Mouse (Mus musculus): ENCODE measurements around the gene Dop1b. TPM values are rescaled to one million over a fixed set of nuclear protein-coding genes. Genes with fewer than 3 reads are reported as not detected.

The Dop1b gene
- polyA plus RNA-seq, 1 experiment from 2014 or later, result 27.8 TPM

Other genes with a start within 250 kb of the Dop1b start
- 10.7 and 11.8 TPM in 2 replicates for gene Setd4, start 107.8 kb upstream of the Dop1b start, polyA plus RNA-seq (2015; fragmentation: Nextera tagmentation; extraction: Ambion mirVana)
- 149 and 167 TPM in 2 replicates for gene Cbr1, start 106.1 kb upstream of the Dop1b start, polyA plus RNA-seq (2015; fragmentation: Nextera tagmentation; extraction: Ambion mirVana)
- gene Gm5678, start 83.8 kb upstream of the Dop1b start, polyA plus RNA-seq (2015; fragmentation: Nextera tagmentation; extraction: Ambion mirVana), result 0.25 and 0.34 TPM in 2 replicates
- gene Cbr3, start 28.7 kb upstream of the Dop1b start, polyA plus RNA-seq (2015; fragmentation: Nextera tagmentation; extraction: Ambion mirVana), result 34.8 and 46.2 TPM in 2 replicates
- 31.0 and 34.8 TPM in 2 replicates for gene Morc3, start 120.2 kb downstream of the Dop1b start, polyA plus RNA-seq (2015; fragmentation: Nextera tagmentation; extraction: Ambion mirVana)
- 42.9 and 45.8 TPM in 2 replicates for gene Chaf1b, start 172.0 kb downstream of the Dop1b start, polyA plus RNA-seq (2015; fragmentation: Nextera tagmentation; extraction: Ambion mirVana)